Mouse (Mus musculus) forebrain, embryonic 14.5 days (tissue): ENCODE data around the gene Dysf. TPM values are rescaled to one million over a fixed set of nuclear protein-coding genes. Genes with fewer than 3 reads are reported as not detected.

Experiments used
- ATAC-seq: fragments of 200-750 bp; cut with Nextera tagmentation; 2 replicates; pipeline ENCODE4 v1.8.0; 2017; ENCODE audit warnings: mild to moderate bottlenecking, moderate library complexity
- DNase-seq: peaks from one replicate; pipeline ENCODE4 v3.0.0-alpha.2; 2015; ENCODE audit warnings: low spot score
- H3K27ac ChIP-seq: fragments of 300-500 bp; sonication (generic); 2 replicates; pipeline ENCODE4 v1.5.1; 2014; ENCODE audit warnings: low read depth, mild to moderate bottlenecking, control low read depth, low read length, moderate library complexity
- H3K27me3 ChIP-seq: fragments of 300-500 bp; sonication (generic); replicated peaks from 2 replicates; pipeline ENCODE4 v1.6.1; 2014; ENCODE audit warnings: low read length, control low read depth, mixed read lengths; ENCODE audit not compliant: control insufficient read depth, insufficient read depth
- H3K36me3 ChIP-seq: fragments of 300-500 bp; sonication (generic); 2 replicates; pipeline ENCODE4 v1.6.1; 2014; ENCODE audit warnings: low read length, control low read depth; ENCODE audit not compliant: control insufficient read depth, insufficient read depth
- H3K4me1 ChIP-seq: fragments of 300-500 bp; sonication (generic); 2 replicates; pipeline ENCODE4 v1.6.1; 2014; ENCODE audit warnings: antibody characterized with exemption, low read length, control low read depth; ENCODE audit not compliant: control insufficient read depth, insufficient read depth
- H3K4me2 ChIP-seq: fragments of 300-500 bp; sonication (generic); 2 replicates; pipeline ENCODE4 v1.6.1; 2014; ENCODE audit warnings: mild to moderate bottlenecking, control low read depth, low read length
- H3K4me3 ChIP-seq: fragments of 300-500 bp; sonication (generic); 2 replicates; pipeline ENCODE4 v1.5.1; 2014; ENCODE audit warnings: low read depth, low read length, control low read depth
- H3K9ac ChIP-seq: fragments of 300-500 bp; sonication (generic); 2 replicates; pipeline ENCODE4 v1.6.1; 2014; ENCODE audit warnings: mild to moderate bottlenecking, low read length, control low read depth, moderate library complexity
- H3K9me3 ChIP-seq: fragments of 300-500 bp; sonication (generic); replicated peaks from 2 replicates; pipeline ENCODE4 v1.6.1; 2016; ENCODE audit warnings: low read length, control low read depth, mixed read lengths; ENCODE audit not compliant: control insufficient read depth
- WGBS: fragments of 180-500 bp; shearing (Covaris S2); extraction: QIAGEN DNeasy Blood & Tissue Kit; methylation state at CpG from one replicate; pipeline ENCODE4 v1.1.7; 2014; 5-methylcytosine and 5-hydroxymethylcytosine counted together
- polyA plus RNA-seq: library from polyadenylated mRNA; unstranded; fragments of >200 nt; fragmentation: Nextera tagmentation; extraction: Ambion mirVana; gene quantifications from 2 replicates; pipeline ENCODE4 v1.2.1, GENCODE M21; 2014

The Dysf gene
- polyA plus RNA-seq, 1 experiment from 2014 or later = 1.2 TPM

- ATAC-seq (no peak), DNase-seq (no peak)
- Histone ChIP-seq H3K4me3 (no peak overlapping the region), H3K27me3 (no peaks in the 10 kb centered on the region), H3K9ac (no peak overlapping the region), H3K9me3 (no peaks in the 10 kb centered on the region), H3K4me1 (no peaks in the 10 kb centered on the region), H3K4me2 (no peak overlapping the region), H3K27ac (no peak overlapping the region), H3K36me3 (no peaks in the 10 kb centered on the region)
- WGBS = 77% methylated on average over 6 of the region's 6 CpGs
Observed at GRCm38 (mm10) chr6:84191656-84192250, 183.4 kb downstream of the Dysf start.

- no peaks in the 10 kb centered on the region for H3K27me3 ChIP-seq
- ATAC-seq (no peak), DNase-seq (no peak)
- no peaks in the 10 kb centered on the region for H3K4me1 ChIP-seq
- H3K36me3 ChIP-seq = no peaks in the 10 kb centered on the region
- no peak overlapping the region for H3K9ac ChIP-seq
- no peak overlapping the region for H3K4me3 ChIP-seq
- no peak overlapping the region for H3K27ac ChIP-seq
- H3K9me3 ChIP-seq = no peaks in the 10 kb centered on the region
- H3K4me2 ChIP-seq = no peak overlapping the region
- WGBS = 95% methylated on average over 5 of the region's 5 CpGs
Observed at GRCm38 (mm10) chr6:84196511-84196910, 188.1 kb downstream of the Dysf start.

- Histone ChIP-seq H3K27me3 (no peaks in the 10 kb centered on the region), H3K4me2 (no peak overlapping the region), H3K4me1 (no peaks in the 10 kb centered on the region), H3K27ac (no peak overlapping the region), H3K9ac (no peak overlapping the region), H3K9me3 (no peaks in the 10 kb centered on the region), H3K36me3 (no peaks in the 10 kb centered on the region), H3K4me3 (no peak overlapping the region)
- DNase-seq (no peak), ATAC-seq (no peak)
- 24% methylated on average over 5 of the region's 5 CpGs for WGBS
Observed at GRCm38 (mm10) chr6:84197811-84198213, 189.4 kb downstream of the Dysf start.

DNA sequence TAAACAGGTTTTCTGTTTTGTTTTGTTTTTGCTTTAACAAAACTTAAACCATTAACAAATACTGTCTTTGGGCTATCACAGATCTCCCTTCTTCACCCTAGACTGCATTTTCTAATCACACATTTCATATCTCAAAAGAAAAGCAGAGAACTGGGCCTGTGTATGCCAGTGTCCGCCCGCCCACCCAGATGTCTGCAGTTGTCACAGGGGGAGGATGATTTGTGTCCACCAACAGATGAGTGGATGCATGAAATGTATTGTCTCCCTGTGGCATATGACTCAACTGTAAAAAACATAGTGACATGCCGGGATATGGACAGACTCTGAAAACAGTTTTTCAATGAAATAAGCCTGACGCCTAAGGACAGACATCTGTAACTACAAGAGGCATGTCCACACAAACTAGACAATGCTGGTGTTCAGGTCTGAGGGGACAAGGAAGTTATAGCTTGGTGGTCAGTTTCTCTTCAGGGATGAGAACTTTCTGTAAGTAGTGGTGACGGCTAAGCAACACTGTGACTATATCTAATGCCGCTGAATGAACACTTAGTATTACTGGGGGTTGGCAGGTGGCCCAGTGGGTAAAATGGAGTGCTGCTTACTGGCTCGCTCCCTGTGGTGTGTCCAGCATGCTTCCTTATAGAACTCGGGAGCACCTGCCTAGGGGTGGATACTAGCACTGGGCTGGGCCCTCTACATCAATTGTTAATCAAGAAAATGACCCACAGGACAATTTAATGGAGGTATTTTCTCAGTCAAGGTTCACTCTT lies 193.5 kb downstream of the Dysf start:
- H3K27ac ChIP-seq = no peak overlapping the region
- H3K9ac ChIP-seq = no peak overlapping the region
- ATAC-seq (no peak), DNase-seq (no peak)
- H3K27me3 ChIP-seq = no peaks in the 10 kb centered on the region
- no peak overlapping the region for H3K4me2 ChIP-seq
- no peaks in the 10 kb centered on the region for H3K4me1 ChIP-seq
- no peaks in the 10 kb centered on the region for H3K9me3 ChIP-seq
- H3K36me3 ChIP-seq = no peaks in the 10 kb centered on the region
- WGBS = 83% methylated on average over 8 of the region's 8 CpGs
- no peak overlapping the region for H3K4me3 ChIP-seq

- ATAC-seq (no peak), DNase-seq (no peak)
- Histone ChIP-seq H3K9me3 (no peaks in the 10 kb centered on the region), H3K9ac (no peak overlapping the region), H3K4me2 (no peak overlapping the region), H3K4me1 (no peaks in the 10 kb centered on the region), H3K4me3 (no peak overlapping the region), H3K27ac (no peak overlapping the region), H3K36me3 (no peaks in the 10 kb centered on the region), H3K27me3 (no peaks in the 10 kb centered on the region)
- 93% methylated on average over 3 of the region's 3 CpGs for WGBS
Observed at GRCm38 (mm10) chr6:84205611-84206010, 197.2 kb downstream of the Dysf start.

DNA sequence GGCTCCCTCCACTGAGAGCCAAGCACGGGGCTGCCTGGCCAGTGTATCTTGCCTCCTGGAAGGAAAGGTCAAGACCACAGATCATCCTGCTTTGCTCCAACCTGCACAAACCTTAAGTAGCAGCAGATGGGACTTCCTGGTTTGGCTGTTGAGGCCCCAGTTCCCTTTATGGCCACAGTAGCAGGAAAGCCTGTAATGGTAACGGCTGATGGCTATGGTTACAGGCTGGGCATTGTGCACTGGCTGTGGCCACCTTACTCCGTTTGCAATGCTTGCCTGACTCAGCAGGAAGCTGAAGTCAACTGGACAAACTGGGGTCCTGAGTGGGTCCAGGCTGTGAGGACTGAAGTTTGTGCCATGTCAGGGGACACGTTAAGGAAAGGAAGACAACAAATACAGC lies 200.2 kb downstream of the Dysf start:
- H3K4me2 ChIP-seq = no peak overlapping the region
- DNase-seq (no peak), ATAC-seq (no peak)
- no peaks in the 10 kb centered on the region for H3K27me3 ChIP-seq
- H3K4me1 ChIP-seq = no peaks in the 10 kb centered on the region
- no peak overlapping the region for H3K4me3 ChIP-seq
- 89% methylated on average over 4 of the region's 4 CpGs for WGBS
- no peaks in the 10 kb centered on the region for H3K36me3 ChIP-seq
- no peak overlapping the region for H3K27ac ChIP-seq
- H3K9ac ChIP-seq = no peak overlapping the region
- H3K9me3 ChIP-seq = no peaks in the 10 kb centered on the region

- Histone ChIP-seq H3K4me2 (no peak overlapping the region), H3K4me1 (no peaks in the 10 kb centered on the region), H3K9ac (no peak overlapping the region), H3K27ac (no peak overlapping the region), H3K9me3 (no peaks in the 10 kb centered on the region), H3K36me3 (no peaks in the 10 kb centered on the region), H3K27me3 (no peaks in the 10 kb centered on the region), H3K4me3 (no peak overlapping the region)
- 73% methylated on average over 13 of the region's 13 CpGs for WGBS
- DNase-seq (no peak), ATAC-seq (no peak)
Observed at GRCm38 (mm10) chr6:84209736-84210434, 201.5 kb downstream of the Dysf start.

DNA sequence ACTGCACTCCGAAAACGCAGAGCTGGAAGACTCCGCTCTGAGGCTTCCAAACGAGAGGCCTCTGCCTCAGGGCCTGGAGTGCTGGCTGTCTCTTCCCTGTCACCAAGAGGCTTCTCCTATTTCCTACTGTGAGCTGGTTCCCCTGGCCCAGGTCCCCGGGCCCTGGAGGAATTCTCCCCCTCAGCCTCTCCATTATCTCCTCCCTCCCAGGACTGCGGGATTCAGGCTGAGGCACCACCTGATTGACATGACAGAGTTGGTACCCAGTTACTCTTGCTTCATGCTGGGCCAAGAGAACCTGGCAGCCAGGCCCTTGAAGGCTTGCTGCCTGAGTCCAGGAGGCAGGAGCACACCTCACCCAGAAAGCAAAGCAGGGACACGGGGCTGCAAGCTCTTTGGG lies 203.1 kb downstream of the Dysf start:
- Histone ChIP-seq H3K4me2 (no peak overlapping the region), H3K9me3 (no peaks in the 10 kb centered on the region), H3K4me3 (no peak overlapping the region), H3K27ac (no peak overlapping the region), H3K9ac (no peak overlapping the region), H3K27me3 (no peaks in the 10 kb centered on the region), H3K36me3 (no peaks in the 10 kb centered on the region), H3K4me1 (no peaks in the 10 kb centered on the region)
- DNase-seq (no peak), ATAC-seq (no peak)
- 65% methylated on average over 7 of the region's 7 CpGs for WGBS

DNA sequence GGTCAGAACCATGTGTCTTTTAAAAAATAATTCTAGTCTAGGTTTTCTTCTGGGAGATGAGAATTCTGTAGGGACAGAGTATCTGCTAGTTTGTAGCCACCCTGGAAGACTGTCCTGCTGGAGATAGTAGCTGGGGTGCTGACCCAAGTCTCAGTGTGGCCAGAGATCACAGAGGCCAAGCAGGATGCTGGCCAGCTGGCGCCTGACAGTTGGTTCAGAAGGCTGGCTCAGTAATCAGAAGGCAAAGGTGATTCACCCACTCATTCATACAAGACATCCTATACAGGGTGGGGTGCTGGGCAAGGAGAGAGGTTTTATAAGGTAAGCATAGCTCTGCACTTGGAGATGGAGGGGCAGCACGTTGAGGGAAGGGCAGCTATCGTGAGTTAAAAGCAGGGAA lies 204.7 kb downstream of the Dysf start:
- DNase-seq = no peak
- Histone ChIP-seq H3K4me2 (no peak overlapping the region), H3K9ac (no peak overlapping the region), H3K36me3 (no peaks in the 10 kb centered on the region), H3K27ac (no peak overlapping the region), H3K9me3 (no peaks in the 10 kb centered on the region), H3K27me3 (no peaks in the 10 kb centered on the region), H3K4me3 (no peak overlapping the region), H3K4me1 (no peaks in the 10 kb centered on the region)
- ATAC-seq = no peak
- 82% methylated on average over 3 of the region's 3 CpGs for WGBS
